Mouse (Mus musculus) cerebellum, adult 8-10 months (tissue): ENCODE data around the gene Kif4.

Experiments
- DNase-seq: peaks from one replicate; pipeline ENCODE4 v3.0.0; 2022

The Kif4 gene

GRCm38 (mm10) chrX:100625546-100625801 lies at the start of gene Kif4:
TSS of gene Kif4 (plus strand) at chrX:100625737.
- DNase-seq = no peak

- DNase-seq = no peak
Measured at GRCm38 (mm10) chrX:100594791-100595190, 30.7 kb upstream of the Kif4 start, which contains the start of gene P2ry4. TSS of gene P2ry4 (minus strand) at chrX:100594869.

- DNase-seq = no peak
Measured at GRCm38 (mm10) chrX:100597439-100597838, 28.1 kb upstream of the Kif4 start.

DNA sequence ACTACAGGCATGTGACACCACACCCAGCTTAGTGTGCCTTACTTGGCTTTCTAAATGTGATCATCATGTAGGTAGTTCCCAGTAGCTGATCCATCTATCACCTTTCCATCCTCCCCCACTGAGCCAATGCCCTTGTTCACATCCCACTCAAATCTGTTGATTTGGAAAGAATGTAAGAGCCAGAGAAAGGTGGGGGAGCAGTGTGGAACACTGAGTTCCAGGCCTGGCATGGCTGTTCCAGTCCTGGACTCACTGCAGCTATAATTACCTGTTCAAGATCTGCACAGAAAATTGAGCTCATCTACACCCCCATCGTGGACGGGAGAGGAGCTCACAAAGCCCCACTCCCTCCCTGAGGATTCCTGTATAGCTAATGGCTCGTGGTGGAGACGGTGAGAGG lies 25.8 kb upstream of the Kif4 start:
- DNase-seq = no peak

DNA sequence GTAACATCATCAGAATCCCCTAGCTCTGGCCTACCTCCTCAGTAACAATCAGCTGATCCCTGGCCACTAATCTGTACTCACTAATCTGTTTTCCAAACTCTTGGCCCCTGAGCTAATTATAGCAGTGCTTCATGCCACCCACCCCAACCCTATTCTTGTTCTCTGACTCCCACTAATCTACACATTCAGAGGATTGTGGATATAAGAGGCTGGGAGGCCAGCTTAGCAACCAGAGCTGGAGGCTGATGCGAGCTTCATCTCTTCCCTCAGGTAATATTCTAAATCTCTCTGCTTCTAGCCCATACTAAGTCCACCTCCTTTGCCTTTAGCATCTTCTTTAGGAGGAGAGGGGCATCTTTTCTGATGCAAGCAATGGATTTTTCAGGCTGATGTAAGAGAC lies 20.2 kb upstream of the Kif4 start, which contains the start of gene Arr3:
Gene Arr3, plus strand, starts transcription at position 184 of the 400 bp plus-strand sequence.
- DNase-seq = no peak

- no peak for DNase-seq
Measured at GRCm38 (mm10) chrX:100618488-100618887, 7.0 kb upstream of the Kif4 start.

DNA sequence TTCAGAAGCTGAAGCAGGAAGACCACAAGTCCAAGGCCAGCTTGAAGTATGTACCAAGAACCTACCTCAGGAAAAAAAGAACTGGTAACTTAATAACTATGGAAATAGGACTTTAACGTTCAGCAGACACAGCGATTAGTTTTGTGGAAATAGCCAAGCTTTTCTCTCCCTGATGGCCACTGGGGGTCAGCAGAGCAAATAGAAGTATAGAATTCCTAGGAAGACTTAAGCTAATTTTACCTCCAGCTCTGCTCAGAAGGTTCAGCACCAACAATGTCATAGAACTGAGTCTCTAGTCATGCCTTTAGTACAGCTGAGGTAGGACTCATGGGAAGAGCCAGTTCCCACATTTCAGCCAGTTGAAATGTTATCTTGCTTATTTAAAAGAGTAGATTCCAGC lies 4.2 kb upstream of the Kif4 start:
- DNase-seq = no peak

GRCm38 (mm10) chrX:100624242-100624641 lies 1.3 kb upstream of the Kif4 start:
- no peak for DNase-seq

DNA sequence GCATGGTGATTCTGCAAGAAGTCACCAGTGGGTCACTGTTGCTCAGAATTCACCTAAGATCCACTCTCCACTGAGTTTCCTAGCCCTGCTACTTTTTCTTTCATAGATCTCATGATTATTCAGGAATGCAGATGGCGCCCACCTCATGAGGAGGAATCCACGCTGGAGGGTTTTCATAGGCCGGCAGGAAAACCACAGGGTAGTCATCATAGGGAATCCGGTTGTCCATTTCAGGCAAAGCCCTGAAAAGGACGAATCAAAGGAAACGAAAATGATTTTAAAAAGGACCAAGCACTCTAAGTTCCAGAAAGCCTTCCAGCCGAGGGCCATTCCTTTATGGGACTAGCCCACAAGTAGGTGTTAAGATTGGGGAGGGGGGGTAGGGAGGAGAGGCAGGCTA lies 391 bp upstream of the Kif4 start:
- DNase-seq = no peak

DNA sequence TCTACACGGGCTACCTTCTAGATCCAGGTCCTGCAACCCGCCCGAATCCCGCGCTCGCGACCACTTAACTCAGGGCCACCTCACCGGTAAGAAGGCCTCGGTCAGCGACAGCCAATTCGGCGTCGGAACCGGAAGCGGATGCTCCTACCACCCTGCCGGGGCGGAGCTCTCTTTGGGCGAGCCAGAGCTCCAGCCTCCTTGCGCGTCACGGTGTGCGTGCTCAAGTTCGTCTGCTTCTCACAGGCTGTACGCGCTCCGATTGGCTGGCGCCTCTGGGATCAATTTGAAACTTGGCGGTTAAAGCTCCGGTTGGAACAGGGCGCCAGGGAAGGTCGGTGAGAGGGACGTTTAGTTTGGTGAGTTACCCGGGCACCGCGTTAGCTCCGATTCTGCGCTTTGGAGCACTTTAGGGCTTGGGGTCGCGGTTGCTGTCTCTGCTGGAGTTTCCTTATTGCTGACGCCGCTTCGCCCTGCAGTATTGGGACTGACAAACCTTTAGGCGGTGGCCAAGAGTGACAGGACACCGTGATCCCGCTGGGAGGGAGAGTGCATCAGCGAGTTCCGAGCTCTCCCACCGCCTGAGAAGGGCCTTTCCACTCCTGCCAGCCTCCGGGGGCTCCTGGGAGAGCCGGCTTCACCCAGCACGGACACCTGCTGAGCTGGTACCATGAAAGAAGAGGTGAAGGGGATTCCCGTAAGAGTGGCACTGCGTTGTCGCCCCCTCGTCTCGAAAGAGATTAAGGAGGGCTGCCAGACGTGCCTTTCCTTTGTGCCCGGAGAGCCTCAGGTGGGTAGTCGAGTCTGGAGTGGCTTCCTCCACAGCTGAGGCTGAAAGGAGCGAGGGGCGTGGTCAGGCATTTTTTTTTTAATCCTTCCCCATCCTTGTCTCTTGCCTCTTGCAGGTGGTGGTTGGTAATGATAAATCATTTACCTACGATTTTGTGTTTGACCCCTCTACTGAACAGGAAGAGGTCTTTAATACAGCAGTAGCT lies 561 bp downstream of the Kif4 start, which contains the start of gene Pdzd11:
Gene Pdzd11, minus strand, starts transcription at position 767 of the 992 bp plus-strand sequence.
- peak; percentile 76 for DNase-seq

GRCm38 (mm10) chrX:100629076-100629475 lies 3.5 kb downstream of the Kif4 start:
- no peak for DNase-seq

DNA sequence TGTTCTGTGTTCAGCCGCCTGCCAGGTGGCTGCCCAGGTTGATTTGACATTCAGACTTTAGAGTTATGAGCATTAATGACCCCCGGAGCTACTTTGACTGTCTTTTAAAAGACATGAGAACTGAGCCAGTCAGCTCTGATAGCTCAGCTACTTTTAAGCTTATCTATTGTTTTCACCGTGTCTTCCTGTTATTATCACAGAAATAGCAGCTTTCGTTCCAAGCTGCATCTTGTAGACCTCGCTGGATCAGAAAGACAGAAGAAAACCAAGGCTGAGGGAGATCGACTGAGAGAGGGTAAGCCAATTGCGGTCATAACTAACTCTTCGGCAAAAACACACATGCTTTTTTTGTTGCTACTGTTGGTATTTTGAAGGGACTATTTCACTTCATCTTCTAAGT lies 12.9 kb downstream of the Kif4 start:
- no peak for DNase-seq

- DNase-seq = no peak
Measured at GRCm38 (mm10) chrX:100652848-100653247, 27.3 kb downstream of the Kif4 start.

GRCm38 (mm10) chrX:100664825-100665224 lies 39.3 kb downstream of the Kif4 start:
- DNase-seq = no peak

- DNase-seq = no peak
Measured at GRCm38 (mm10) chrX:100678204-100678603, 52.7 kb downstream of the Kif4 start.

- DNase-seq = no peak
Measured at GRCm38 (mm10) chrX:100686527-100686926, 61.0 kb downstream of the Kif4 start.

DNA sequence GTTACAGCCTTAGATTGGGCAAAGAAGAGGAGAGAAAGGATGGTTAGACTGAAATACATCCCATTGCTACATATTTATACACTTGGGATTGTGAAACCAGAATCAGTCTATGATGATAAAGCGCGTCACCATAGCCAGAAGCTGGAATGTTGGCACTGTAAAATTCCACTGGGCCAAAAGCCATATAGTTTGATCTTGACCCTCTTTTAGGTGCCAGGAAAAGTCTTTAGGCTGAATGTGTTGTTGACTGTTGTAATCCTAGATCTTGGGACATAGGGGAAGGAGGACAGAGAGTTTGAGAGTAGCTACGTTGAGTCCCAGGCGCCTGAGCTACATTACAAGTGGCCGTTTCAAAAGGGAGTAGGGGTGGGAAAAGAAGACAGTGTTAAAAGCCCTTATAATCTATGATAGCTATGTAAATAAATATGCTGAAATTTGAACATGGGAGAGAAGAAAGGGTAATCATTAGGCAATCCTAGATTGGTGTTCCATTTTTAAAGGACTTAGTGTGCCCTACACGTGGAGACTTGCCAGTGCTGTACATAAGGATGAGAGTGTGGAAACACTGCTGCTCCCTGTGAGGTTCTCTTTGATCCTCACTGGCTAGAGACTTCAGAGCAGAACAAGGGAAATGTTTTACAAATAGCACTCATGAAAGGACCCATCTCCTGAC lies 62.0 kb downstream of the Kif4 start:
- no peak for DNase-seq

DNA sequence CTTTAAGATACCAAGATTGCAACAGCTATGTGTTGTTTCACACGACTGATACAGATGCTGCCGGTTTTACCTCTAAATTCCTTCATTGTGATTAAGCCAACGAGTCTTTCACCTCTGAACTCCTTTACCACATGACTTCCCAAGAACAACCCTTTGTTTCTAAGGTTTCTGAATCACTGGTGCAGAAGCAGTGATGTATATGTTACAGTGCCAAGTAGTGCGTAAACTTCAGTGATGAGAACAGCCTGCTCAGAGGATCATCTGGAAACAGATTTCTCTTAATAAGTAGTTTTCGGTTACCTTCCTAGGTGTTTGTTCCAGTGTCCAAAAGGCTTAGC lies 62.5 kb downstream of the Kif4 start:
- DNase-seq = no peak

- DNase-seq = no peak
Measured at GRCm38 (mm10) chrX:100696776-100697175, 71.2 kb downstream of the Kif4 start.

- no peak for DNase-seq
Measured at GRCm38 (mm10) chrX:100708032-100708431, 82.5 kb downstream of the Kif4 start.

- DNase-seq = no peak
Measured at GRCm38 (mm10) chrX:100716173-100716572, 90.6 kb downstream of the Kif4 start.

DNA sequence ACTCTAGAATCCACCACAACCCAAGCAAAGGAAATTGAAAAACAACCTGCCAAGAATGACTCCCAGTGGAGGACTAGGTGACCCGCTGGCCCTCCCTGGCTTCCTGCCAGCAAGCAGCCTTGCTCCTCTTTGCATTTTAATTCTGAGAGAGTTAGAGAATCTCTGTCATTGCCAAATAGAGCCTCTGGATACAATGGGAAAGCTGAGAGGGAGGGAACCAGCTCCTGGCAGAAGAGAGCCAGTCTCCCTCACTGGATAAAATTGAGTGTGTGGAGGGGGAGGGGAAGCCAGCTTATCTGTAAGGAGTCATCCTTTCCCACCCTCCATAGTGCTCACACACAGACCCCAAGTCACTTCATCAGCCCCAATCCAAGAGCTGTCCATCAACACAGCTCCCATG lies 103.4 kb downstream of the Kif4 start:
- no peak for DNase-seq

- DNase-seq = peak; percentile 46
Measured at GRCm38 (mm10) chrX:100729665-100730188, 104.2 kb downstream of the Kif4 start, which contains the start of gene Gdpd2. TSS of gene Gdpd2 (plus strand) at chrX:100729873.

- DNase-seq = no peak
Measured at GRCm38 (mm10) chrX:100730266-100730665, 104.7 kb downstream of the Kif4 start.
